Mouse (Mus musculus): ENCODE measurements around the gene Tctex1d1. TPM values are rescaled to one million over a fixed set of nuclear protein-coding genes. Genes with fewer than 3 reads are reported as not detected.

The Tctex1d1 gene
- polyA plus RNA-seq, 1 experiment from 2014 or later = 1.7 TPM

GRCm38 (mm10) chr4:102979385-102979784 lies 979 bp downstream of the Tctex1d1 start:
- Histone ChIP-seq H3K36me3 (ENCODE audit: control insufficient read depth, insufficient read depth, low read length) (no peaks in the 10 kb centered on the region), H3K27me3 (ENCODE audit: control insufficient read depth, insufficient read depth, low read length) (no peaks in the 10 kb centered on the region), H3K4me2 (replicated peaks; ENCODE audit: low read depth, low read length) (no peak overlapping the region), H3K27ac (ENCODE audit: low read length) (no peak overlapping the region), H3K4me1 (ENCODE audit: control insufficient read depth, insufficient read depth, low read length) (0 out of 2 replicates have a peak, but pooled peaks cover 3% of the 10 kb centered on the region), H3K9ac (replicated peaks; ENCODE audit: low read depth, low read length) (no peak overlapping the region), H3K4me3 (ENCODE audit: low read depth, low read length) (no peak overlapping the region; the same call in 1 of the 2 replicates), H3K9me3 (ENCODE audit: control insufficient read depth, low read depth, low read length) (no peaks in the 10 kb centered on the region)
- WGBS = 51% methylated on average over 5 of the region's 5 CpGs
- ATAC-seq (ENCODE audit: insufficient number of reproducible peaks, insufficient read depth, low FRiP score, low read depth) = no peak

DNA sequence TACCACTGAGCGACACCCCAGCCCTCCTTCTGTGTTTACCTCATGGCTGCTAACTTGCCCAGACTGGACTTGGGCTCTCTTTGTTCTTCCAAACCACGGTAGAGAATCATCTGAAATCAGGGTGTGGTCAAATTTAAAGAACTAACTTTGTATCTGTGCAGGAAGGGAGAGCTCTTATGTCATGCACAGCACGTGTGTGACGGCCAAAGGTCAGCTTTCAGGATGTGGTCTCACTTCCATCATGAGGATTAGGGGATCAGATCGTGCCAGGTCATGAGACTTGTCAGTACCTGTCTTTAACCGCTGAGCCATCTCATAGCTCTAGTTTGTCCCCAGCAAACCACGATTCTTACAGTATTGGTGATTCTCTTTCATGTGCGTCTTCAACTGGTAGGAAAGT lies 3.3 kb downstream of the Tctex1d1 start:
- no peak for ATAC-seq (ENCODE audit: insufficient number of reproducible peaks, insufficient read depth, low FRiP score, low read depth)
- Histone ChIP-seq H3K27me3 (ENCODE audit: control insufficient read depth, insufficient read depth, low read length) (no peaks in the 10 kb centered on the region), H3K9me3 (ENCODE audit: control insufficient read depth, low read depth, low read length) (no peaks in the 10 kb centered on the region), H3K9ac (replicated peaks; ENCODE audit: low read depth, low read length) (no peak overlapping the region), H3K4me1 (ENCODE audit: control insufficient read depth, insufficient read depth, low read length) (0 out of 2 replicates have a peak, but pooled peaks cover 3% of the 10 kb centered on the region), H3K36me3 (ENCODE audit: control insufficient read depth, insufficient read depth, low read length) (no peaks in the 10 kb centered on the region), H3K27ac (ENCODE audit: low read length) (no peak overlapping the region), H3K4me3 (ENCODE audit: low read depth, low read length) (no peak overlapping the region), H3K4me2 (replicated peaks; ENCODE audit: low read depth, low read length) (no peak overlapping the region)
- WGBS = 71% methylated on average over 8 of the region's 8 CpGs

DNA sequence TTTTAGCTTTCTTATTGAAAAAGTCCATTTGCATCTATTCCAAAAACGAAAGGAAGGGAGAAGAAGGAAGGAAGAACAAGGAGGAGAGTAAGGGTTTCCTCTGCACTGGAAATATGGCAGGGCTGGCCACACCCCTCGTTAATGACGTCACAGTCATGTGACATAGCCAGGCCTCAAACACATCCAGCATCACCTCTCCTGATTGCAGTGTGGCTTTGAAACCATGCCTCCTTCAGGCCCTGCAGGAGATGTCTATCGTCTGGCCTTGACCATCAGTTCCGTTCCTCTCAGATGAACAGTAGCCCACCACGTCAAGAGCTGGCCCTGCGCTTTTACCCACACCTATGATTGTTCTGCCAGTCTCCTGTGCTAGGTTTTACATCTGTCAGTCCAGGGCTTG lies 7.8 kb downstream of the Tctex1d1 start:
- Histone ChIP-seq H3K36me3 (ENCODE audit: control insufficient read depth, insufficient read depth, low read length) (no peaks in the 10 kb centered on the region), H3K27me3 (ENCODE audit: control insufficient read depth, insufficient read depth, low read length) (no peaks in the 10 kb centered on the region), H3K4me1 (ENCODE audit: control insufficient read depth, insufficient read depth, low read length) (no peaks in the 10 kb centered on the region), H3K9ac (replicated peaks; ENCODE audit: low read depth, low read length) (no peak overlapping the region), H3K4me3 (ENCODE audit: low read depth, low read length) (no peak overlapping the region), H3K9me3 (ENCODE audit: control insufficient read depth, low read depth, low read length) (no peaks in the 10 kb centered on the region), H3K27ac (ENCODE audit: low read length) (no peak overlapping the region), H3K4me2 (replicated peaks; ENCODE audit: low read depth, low read length) (no peak overlapping the region)
- ATAC-seq (ENCODE audit: insufficient number of reproducible peaks, insufficient read depth, low FRiP score, low read depth) = no peak
- 71% methylated on average over 7 of the region's 7 CpGs for WGBS

DNA sequence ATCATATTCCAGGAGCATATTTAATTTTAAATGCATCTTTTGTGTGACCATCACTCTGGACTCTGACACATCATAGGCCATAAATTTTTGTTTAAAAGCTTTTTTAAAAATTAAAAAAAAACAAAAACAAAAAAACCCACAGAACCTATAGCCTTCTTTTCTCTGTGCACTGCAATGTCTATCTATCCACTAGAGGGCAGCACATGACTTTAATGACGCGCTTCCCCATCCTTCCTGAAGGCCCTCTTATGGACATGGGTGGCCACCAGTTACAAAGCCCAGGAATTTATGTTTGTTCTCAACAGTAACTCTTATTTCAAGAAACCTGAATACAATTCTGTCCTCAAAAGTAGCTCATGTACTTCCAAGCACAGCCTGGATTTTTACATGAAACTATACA lies 8.5 kb downstream of the Tctex1d1 start:
- H3K27ac ChIP-seq (ENCODE audit: low read length) = no peak overlapping the region
- WGBS = 4% methylated on average over 2 of the region's 2 CpGs
- H3K9me3 ChIP-seq (ENCODE audit: control insufficient read depth, low read depth, low read length) = no peaks in the 10 kb centered on the region
- no peak overlapping the region for H3K9ac ChIP-seq (replicated peaks; ENCODE audit: low read depth, low read length)
- no peaks in the 10 kb centered on the region for H3K27me3 ChIP-seq (ENCODE audit: control insufficient read depth, insufficient read depth, low read length)
- H3K36me3 ChIP-seq (ENCODE audit: control insufficient read depth, insufficient read depth, low read length) = no peaks in the 10 kb centered on the region
- peak; percentile 74; the same call in 1 of the 2 replicates for ATAC-seq (ENCODE audit: insufficient number of reproducible peaks, insufficient read depth, low FRiP score, low read depth)
- no peak overlapping the region for H3K4me2 ChIP-seq (replicated peaks; ENCODE audit: low read depth, low read length)
- no peaks in the 10 kb centered on the region for H3K4me1 ChIP-seq (ENCODE audit: control insufficient read depth, insufficient read depth, low read length)
- H3K4me3 ChIP-seq (ENCODE audit: low read depth, low read length) = no peak overlapping the region

GRCm38 (mm10) chr4:102987325-102987724 lies 8.9 kb downstream of the Tctex1d1 start:
- no peak overlapping the region for H3K9ac ChIP-seq (replicated peaks; ENCODE audit: low read depth, low read length)
- no peak overlapping the region for H3K27ac ChIP-seq (ENCODE audit: low read length)
- ATAC-seq (ENCODE audit: insufficient number of reproducible peaks, insufficient read depth, low FRiP score, low read depth) = no peak
- no peak overlapping the region for H3K4me2 ChIP-seq (replicated peaks; ENCODE audit: low read depth, low read length)
- no peak overlapping the region for H3K4me3 ChIP-seq (ENCODE audit: low read depth, low read length)
- no peaks in the 10 kb centered on the region for H3K27me3 ChIP-seq (ENCODE audit: control insufficient read depth, insufficient read depth, low read length)
- no peaks in the 10 kb centered on the region for H3K9me3 ChIP-seq (ENCODE audit: control insufficient read depth, low read depth, low read length)
- no peaks in the 10 kb centered on the region for H3K36me3 ChIP-seq (ENCODE audit: control insufficient read depth, insufficient read depth, low read length)
- 70% methylated on average over 4 of the region's 4 CpGs for WGBS
- no peaks in the 10 kb centered on the region for H3K4me1 ChIP-seq (ENCODE audit: control insufficient read depth, insufficient read depth, low read length)

- H3K4me1 ChIP-seq (ENCODE audit: control insufficient read depth, insufficient read depth, low read length) = no peaks in the 10 kb centered on the region
- H3K4me2 ChIP-seq (replicated peaks; ENCODE audit: low read depth, low read length) = no peak overlapping the region
- no peak overlapping the region for H3K27ac ChIP-seq (ENCODE audit: low read length)
- H3K9me3 ChIP-seq (ENCODE audit: control insufficient read depth, low read depth, low read length) = no peaks in the 10 kb centered on the region
- H3K9ac ChIP-seq (replicated peaks; ENCODE audit: low read depth, low read length) = no peak overlapping the region
- no peak overlapping the region for H3K4me3 ChIP-seq (ENCODE audit: low read depth, low read length)
- 76% methylated on average over 2 of the region's 2 CpGs for WGBS
- H3K36me3 ChIP-seq (ENCODE audit: control insufficient read depth, insufficient read depth, low read length) = no peaks in the 10 kb centered on the region
- no peaks in the 10 kb centered on the region for H3K27me3 ChIP-seq (ENCODE audit: control insufficient read depth, insufficient read depth, low read length)
- no peak for ATAC-seq (ENCODE audit: insufficient number of reproducible peaks, insufficient read depth, low FRiP score, low read depth)
Observed at GRCm38 (mm10) chr4:102987756-102988155, 9.3 kb downstream of the Tctex1d1 start.

DNA sequence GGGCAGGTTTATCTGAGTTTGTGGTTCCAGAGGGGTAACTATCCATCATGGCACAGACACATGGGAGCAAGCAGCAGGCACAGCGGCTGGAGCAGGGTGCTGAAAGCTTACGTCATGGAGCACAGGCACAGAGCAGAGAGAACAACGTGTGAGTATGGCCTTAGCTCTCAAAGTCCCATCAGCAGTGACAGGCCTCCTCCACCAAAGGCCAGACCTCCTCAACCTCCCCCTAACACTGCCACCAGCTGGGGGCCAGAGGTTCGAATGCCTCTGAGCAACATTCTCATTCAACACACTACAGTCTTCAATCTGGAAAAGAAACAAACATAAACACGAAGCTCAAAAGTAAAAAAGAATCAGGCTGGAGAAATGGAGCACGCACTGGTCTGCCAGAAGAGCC lies 10.1 kb downstream of the Tctex1d1 start:
- no peaks in the 10 kb centered on the region for H3K4me1 ChIP-seq (ENCODE audit: control insufficient read depth, insufficient read depth, low read length)
- no peak overlapping the region for H3K27ac ChIP-seq (ENCODE audit: low read length)
- H3K9me3 ChIP-seq (ENCODE audit: control insufficient read depth, low read depth, low read length) = no peaks in the 10 kb centered on the region
- H3K4me2 ChIP-seq (replicated peaks; ENCODE audit: low read depth, low read length) = no peak overlapping the region
- H3K4me3 ChIP-seq (ENCODE audit: low read depth, low read length) = no peak overlapping the region
- no peaks in the 10 kb centered on the region for H3K36me3 ChIP-seq (ENCODE audit: control insufficient read depth, insufficient read depth, low read length)
- 62% methylated on average over 6 of the region's 6 CpGs for WGBS
- no peak overlapping the region for H3K9ac ChIP-seq (replicated peaks; ENCODE audit: low read depth, low read length)
- no peaks in the 10 kb centered on the region for H3K27me3 ChIP-seq (ENCODE audit: control insufficient read depth, insufficient read depth, low read length)
- ATAC-seq (ENCODE audit: insufficient number of reproducible peaks, insufficient read depth, low FRiP score, low read depth) = no peak

DNA sequence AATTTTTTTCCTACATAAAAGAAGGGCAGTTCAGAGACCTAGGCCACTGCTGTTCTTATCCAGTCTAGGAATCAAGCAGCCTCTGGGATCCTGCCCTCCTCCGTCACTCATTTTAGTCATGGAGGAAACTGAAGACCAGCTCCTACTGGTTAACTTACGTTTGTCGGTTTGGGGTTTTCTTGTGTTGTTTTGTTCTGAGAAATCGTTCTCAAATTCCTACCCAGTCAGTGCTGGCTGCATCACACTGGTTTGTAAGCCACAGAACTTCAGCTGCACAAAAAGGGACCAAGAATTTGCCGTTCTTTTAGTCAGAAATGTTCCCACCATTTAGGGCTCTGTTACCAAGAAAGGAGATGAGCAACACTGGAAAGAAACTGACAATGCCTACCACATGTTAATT lies 11.0 kb downstream of the Tctex1d1 start:
- 77% methylated on average over 5 of the region's 5 CpGs for WGBS
- Histone ChIP-seq H3K27ac (ENCODE audit: low read length) (no peak overlapping the region), H3K36me3 (ENCODE audit: control insufficient read depth, insufficient read depth, low read length) (no peaks in the 10 kb centered on the region), H3K4me3 (ENCODE audit: low read depth, low read length) (no peak overlapping the region), H3K9ac (replicated peaks; ENCODE audit: low read depth, low read length) (no peak overlapping the region), H3K4me2 (replicated peaks; ENCODE audit: low read depth, low read length) (no peak overlapping the region), H3K9me3 (ENCODE audit: control insufficient read depth, low read depth, low read length) (no peaks in the 10 kb centered on the region), H3K4me1 (ENCODE audit: control insufficient read depth, insufficient read depth, low read length) (no peaks in the 10 kb centered on the region), H3K27me3 (ENCODE audit: control insufficient read depth, insufficient read depth, low read length) (no peaks in the 10 kb centered on the region)
- ATAC-seq (ENCODE audit: insufficient number of reproducible peaks, insufficient read depth, low FRiP score, low read depth) = no peak

DNA sequence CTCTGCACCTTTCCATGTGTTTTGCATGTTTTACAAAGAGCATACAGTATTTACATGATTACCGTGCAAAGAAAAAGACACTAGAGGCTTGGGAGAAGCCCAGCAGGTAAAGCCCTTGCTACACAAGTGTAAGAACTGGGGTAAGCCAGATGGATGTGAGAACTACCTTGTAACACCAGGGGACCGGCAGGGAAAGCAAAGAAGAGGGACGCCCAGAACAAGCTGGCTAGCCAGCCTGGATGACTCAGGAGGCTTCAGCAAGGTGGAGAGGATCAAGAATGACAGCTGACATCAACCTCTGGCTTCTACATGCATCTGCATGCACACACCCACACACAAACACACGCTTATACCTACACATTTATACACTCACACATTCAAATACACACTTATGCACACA lies 11.6 kb downstream of the Tctex1d1 start:
- Histone ChIP-seq H3K27ac (ENCODE audit: low read length) (no peak overlapping the region), H3K9ac (replicated peaks; ENCODE audit: low read depth, low read length) (no peak overlapping the region), H3K9me3 (ENCODE audit: control insufficient read depth, low read depth, low read length) (no peaks in the 10 kb centered on the region), H3K4me3 (ENCODE audit: low read depth, low read length) (no peak overlapping the region), H3K4me1 (ENCODE audit: control insufficient read depth, insufficient read depth, low read length) (no peaks in the 10 kb centered on the region), H3K27me3 (ENCODE audit: control insufficient read depth, insufficient read depth, low read length) (no peaks in the 10 kb centered on the region), H3K4me2 (replicated peaks; ENCODE audit: low read depth, low read length) (no peak overlapping the region), H3K36me3 (ENCODE audit: control insufficient read depth, insufficient read depth, low read length) (no peaks in the 10 kb centered on the region)
- WGBS = 69% methylated on average over 4 of the region's 4 CpGs
- ATAC-seq (ENCODE audit: insufficient number of reproducible peaks, insufficient read depth, low FRiP score, low read depth) = no peak

All from stomach, embryonic 14.5 days (tissue).